Mouse (Mus musculus): ENCODE measurements around the gene Creb1.

DNA sequence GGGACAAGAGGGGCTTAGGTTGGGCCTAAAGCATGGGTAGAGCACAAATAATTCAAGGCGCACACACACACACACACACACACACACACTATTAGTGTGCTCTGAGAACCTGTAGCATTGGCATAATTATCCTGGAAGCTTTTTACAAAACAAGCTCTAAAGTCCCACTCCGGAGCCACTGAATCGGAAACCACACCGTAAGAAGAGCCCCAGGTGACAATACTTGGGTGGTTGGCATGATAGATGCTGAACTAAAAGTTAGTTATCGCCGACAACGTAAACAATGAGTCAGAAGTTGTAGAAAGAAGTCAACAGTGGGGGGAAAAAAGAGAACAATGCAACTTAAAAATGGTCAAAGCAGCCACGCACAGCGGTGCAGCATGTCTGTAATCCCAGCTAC lies 81.9 kb downstream of the Creb1 start:
- no peak for TF ChIP-seq GATA1 (IDR thresholded peaks at IDR 0.05; ENCODE audit: borderline replicate concordance, low read length)
- TF ChIP-seq CTCF (IDR thresholded peaks at IDR 0.05; ENCODE audit: low read depth, low read length): no peak
